Mouse (Mus musculus): ENCODE data around the gene Tshz2.

DNA sequence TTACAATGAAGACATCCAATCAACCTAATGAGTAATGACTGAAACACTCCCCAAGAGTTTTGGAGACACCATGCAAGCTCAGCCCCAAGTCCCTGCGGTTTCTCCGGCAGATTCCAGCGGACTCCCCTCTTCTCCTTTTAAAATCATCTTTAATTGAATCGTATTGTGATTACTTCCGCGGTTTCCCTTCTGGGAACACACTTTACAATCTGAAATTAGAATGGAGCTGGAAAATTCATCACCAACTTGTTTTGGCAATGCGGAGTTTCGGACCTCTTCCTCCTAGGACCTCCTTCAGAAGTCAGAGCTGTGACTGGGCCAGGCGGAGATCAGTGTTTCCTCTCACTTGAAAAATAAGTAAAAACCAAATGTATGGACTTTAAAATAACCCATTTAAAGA lies 119.3 kb downstream of the Tshz2 start:
- TF ChIP-seq POLR2A (IDR thresholded peaks at IDR 0.05; ENCODE audit: low read depth, low read length): no peak
- no peak for TF ChIP-seq CTCF (IDR thresholded peaks at IDR 0.05; ENCODE audit: extremely low read depth, insufficient read length, insufficient replicate concordance, low read depth, low read length)

Measured in small intestine, adult 2 months (tissue).